Mouse (Mus musculus) adrenal gland, postnatal 4 days (tissue): ENCODE measurements around the gene Fam180a. TPM values are rescaled to one million over a fixed set of nuclear protein-coding genes. Genes with fewer than 3 reads are reported as not detected.
"Not testable (repeated sequence)": the region's sequence is repeated elsewhere in the genome, so short reads cannot be mapped to it uniquely, and the experiment has no call there.

Experiments used
- DNase-seq, 2 experiments: peaks; one replicate each; pipeline ENCODE4 v3.0.0; 2021 to 2022; ENCODE audit warnings: low spot score in 2 of 2, mixed read lengths in 2 of 2
- long read RNA-seq, 2 experiments: library from polyadenylated mRNA; stranded (forward); transcript quantifications; one replicate each; pipeline ENCODE4 v2.0.0; 2021
- total RNA-seq, 2 experiments: library from RNA; stranded (reverse); gene quantifications; 2 replicates each; pipeline ENCODE4 v1.2.3; 2021

Fam180a gene
- 1 to 10 TPM in 1 of 2 experiments, under 1 TPM in 1; 0.68 to 1.3 TPM for total RNA-seq
- long read RNA-seq, experiment 1, partial matches to known transcripts: 0 of 1 reads
- long read RNA-seq, experiment 1, other reads (novel, unspliced or antisense): 0 of 1 reads
- long read RNA-seq, experiment 2: 0 reads

- no peak for DNase-seq
These were observed at the start of gene Fam180a for GRCm38 (mm10) chr6:35326111-35326515. Gene Fam180a (minus strand): TSS chr6:35326141.

GRCm38 (mm10) chr6:35374052-35374451 is 48.1 kb upstream of the Fam180a start:
- DNase-seq: no peak

DNA sequence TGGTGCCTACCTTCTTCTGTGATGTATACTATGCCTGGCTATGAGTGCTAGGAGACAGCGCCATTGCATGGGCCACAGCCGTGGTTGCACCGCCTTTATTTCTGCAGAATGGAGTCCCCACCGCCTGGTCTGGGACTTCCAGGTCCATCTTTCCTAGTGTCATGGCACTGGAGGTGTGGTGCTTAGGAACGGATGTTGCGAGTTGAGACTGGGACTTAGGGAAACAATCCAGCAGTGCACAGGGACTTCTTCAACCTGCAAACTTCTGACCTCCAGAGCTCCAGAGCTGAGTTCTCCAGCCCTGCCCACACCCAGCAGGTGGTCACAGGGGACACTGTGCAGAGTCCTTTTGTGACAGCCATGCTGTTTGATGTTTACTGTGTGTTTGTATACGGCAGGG is 44.4 kb upstream of the Fam180a start:
- no peak for DNase-seq

DNA sequence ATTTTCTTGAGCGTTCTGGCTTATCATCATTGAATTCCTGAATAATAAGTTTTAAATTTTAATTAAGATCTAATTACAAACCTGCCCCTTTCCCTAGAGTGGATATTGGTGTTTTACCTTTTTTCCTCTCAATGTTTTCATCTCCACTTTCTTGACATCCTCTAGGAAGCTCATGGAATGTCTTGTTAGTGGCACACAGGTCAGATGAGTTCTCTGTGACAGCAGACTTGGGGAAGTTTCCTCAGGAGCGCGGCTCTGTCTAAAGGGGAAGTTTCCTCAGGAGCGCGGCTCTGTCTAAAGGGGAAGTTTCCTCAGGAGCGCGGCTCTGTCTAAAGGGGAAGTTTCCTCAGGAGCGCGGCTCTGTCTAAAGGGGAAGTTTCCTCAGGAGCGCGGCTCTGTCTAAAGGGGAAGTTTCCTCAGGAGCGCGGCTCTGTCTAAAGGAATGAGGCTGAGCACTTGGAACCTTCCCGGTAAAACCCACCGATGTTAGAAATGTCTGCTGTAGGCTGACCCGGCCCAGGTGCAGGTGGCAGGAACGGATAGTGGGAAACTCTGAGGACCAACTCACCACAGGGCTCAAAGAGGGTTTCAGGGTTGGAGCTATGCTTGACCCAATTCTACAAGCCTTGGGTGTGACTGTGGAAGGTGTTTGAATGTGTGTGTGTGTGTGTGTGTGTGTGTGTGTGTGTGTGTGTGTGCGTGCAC is 43.8 kb upstream of the Fam180a start:
- DNase-seq: not testable (repeated sequence)

DNA sequence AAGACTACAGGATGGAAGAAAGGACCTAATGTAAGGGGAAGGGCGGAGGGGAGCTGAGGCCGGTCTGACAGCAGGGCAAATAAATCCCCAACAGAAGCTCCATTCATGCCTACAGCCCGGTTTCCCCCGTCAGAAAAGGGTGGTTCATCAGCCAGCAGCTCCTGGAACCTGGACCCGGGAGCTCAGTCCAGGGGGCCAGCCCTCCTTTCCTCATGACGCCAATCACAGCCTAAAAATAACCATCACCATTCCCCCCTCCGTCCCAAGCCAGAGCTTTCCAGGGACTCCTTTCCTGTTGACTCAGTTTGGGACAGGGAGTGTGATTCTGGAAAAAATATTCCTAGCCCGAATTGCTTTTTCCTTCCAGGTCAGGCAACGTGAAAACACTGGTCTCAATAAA is 36.7 kb upstream of the Fam180a start:
- no peak for DNase-seq

- no peak for DNase-seq
These were observed 29.4 kb upstream of the Fam180a start for GRCm38 (mm10) chr6:35355320-35355719.

GRCm38 (mm10) chr6:35354622-35354998 is 28.7 kb upstream of the Fam180a start:
- no peak for DNase-seq

DNA sequence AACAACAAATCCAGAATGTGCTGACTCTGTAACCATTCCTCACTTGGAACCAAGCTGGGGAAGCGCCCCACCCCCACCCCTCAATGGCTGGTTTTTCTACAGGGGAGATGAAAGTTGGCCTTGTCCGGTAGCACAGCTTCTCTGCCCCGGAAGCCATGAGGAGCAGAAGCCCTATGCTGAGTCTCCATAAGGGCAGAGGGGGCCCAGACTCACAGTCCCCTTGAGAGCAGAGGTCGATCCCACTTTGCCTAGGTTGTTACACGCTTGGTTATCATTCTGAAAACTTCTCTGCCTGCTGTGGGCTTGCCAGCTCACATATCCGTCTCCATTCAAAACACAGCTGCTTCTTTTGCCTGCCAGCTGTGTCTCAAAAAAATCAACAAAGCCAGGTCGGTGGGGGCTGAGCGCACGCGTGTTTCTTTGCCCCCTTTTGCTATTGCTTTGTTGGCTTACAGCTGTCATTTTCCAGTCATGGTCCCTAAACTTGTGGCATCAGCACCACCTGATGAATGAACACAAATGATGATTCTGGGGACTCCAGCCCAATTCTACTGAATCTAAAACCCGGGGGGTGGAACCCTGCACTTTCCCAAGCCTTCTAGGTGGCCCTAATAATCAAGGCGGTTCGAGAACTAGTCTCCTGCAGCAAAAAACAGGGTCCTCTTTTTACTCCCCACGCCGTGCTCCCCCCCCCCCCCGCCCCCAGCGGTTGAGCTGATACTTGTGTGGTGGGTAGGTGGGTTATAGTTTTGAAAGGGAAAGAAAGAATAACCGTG is 28.1 kb upstream of the Fam180a start:
- no peak for DNase-seq

DNA sequence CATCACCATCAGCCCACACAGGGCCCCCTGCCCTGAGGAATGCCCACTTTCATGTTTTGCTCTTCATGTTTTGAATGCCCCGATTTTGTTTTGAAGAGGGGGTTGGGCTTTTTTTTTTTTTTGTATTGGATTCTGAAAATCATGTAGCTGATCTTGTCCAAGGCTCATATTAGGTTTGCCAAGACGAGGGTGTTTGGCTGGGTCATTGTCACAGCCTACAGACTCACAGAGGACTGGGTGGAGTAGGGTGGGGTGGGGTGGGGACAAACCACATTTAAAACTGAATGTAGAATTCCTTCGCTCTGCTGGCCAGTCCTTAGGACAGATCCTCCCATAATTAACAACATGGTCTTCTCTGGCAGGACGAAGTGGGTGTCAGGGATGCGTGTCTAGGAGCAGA is 27.5 kb upstream of the Fam180a start:
- DNase-seq: no peak

- no peak for DNase-seq
These were observed 26.9 kb upstream of the Fam180a start for GRCm38 (mm10) chr6:35352867-35353266.

DNA sequence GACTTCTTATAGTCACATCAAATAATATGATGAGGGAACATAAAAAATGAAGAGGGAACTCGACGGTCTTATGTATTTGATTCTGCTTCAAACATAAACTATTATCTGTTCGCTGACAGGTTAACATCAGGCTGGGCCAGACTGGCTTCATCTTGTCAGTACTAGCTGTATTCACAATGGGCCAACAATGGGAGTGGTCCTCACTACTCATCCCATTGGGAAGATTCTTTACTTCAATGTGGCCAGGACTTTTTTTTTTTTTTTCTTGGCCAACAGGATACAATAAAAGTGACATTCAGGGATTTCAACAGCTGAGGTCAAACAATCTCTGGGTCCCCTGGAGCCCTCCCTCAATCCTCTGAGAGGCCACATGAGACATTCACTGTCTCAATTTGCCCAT is 25.9 kb upstream of the Fam180a start:
- no peak for DNase-seq

DNA sequence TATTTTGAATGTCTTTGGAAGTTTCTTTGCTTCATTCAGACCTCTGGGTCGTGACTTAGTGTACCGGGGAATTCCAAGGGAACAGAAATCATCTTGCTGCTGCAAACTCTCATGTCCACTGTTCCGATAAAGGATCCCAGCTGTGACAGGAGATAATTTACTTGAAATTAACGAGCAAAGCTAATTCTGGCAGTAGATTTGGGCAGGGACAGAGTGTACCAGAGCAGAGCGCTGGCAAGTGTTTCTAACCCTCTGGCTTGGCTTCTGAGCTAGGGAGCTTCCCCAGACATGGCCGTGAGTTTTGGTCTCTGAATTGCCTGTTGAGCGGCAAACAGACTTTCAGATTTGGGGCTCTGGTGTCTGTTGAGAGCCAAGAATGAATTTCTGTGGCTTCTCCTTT is 23.8 kb upstream of the Fam180a start:
- DNase-seq: no peak

- no peak for DNase-seq
These were observed 12.7 kb upstream of the Fam180a start for GRCm38 (mm10) chr6:35338640-35339039.

GRCm38 (mm10) chr6:35337836-35338235 is 11.9 kb upstream of the Fam180a start:
- no peak for DNase-seq

DNA sequence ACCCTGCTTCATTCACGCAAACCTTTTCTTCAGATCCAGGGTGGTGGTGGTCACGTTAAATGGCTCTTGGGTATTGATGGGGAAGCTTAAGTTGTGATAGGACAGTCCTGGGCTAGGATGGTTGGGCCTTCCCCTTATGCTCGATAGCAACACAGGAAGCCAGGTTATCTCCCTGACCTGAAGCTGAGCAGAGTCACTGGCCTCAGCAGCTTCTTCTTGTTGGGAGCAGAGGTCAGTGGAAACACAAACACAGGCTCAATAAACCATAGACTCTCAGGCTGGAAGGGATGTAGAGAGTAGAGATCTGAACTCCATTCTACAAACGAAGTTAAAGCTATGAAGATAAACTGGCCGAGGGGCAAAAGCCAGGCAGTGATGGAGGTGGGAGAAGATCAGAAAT is 9.5 kb upstream of the Fam180a start:
- no peak for DNase-seq

DNA sequence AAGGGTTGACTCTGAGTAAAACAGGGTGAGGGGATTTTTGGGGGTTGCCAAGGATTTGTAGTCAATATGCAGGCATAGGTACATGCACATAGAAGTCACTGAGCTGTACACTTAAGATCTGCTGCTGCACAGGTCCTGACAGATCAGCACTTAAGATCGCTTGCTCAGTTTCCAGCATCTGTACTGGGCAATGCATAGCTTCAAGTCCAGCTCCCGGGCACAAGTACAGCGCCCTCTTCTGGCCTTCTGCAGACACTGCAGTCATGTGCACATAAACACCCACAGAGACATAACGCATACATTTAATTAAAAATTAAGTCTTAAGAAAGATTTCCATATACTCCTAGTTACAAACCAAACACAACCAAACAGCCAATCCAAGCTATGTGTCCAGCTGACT is 8.3 kb upstream of the Fam180a start:
- DNase-seq: no peak

DNA sequence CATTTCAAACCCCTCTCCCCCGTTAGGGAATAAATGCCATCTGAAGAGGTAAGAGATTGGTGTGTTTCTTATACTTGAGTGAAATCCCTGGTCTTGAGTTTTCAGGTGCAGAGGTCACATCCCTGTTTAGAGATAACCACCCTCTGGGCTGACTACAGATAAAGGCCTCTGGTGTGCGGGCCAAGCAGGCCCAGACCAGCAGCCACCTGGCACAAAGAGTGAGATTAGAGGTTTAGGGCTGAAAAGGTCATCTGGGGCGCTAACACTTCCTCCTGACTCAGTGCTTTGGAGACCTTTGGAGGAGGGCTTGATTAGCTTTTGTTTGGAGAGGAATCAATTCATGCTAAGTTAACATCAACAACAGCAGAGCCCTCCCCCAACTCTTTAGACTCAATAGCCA is 7.7 kb upstream of the Fam180a start:
- no peak for DNase-seq

DNA sequence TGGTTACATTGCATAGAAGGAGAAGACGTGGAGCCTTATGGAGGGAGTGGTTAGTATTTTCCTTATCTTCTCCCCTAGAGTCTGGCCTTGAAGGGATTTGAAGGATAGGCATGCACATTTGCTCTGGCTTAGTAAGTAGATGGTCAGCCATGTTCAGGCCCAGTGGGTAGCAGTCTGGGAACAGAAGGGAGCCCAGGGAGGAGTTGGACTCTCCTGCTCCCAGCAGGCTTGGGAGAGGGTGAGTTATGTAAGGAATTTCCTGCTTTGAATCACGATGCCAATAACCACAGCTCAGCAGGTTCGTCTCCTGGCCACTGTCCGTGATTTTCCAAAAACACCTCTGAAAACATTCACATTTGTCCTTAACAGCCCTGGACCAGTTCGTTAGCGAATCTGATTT is 4.9 kb upstream of the Fam180a start:
- DNase-seq: no peak

- DNase-seq: no peak
These were observed 4.0 kb upstream of the Fam180a start for GRCm38 (mm10) chr6:35329956-35330355.

DNA sequence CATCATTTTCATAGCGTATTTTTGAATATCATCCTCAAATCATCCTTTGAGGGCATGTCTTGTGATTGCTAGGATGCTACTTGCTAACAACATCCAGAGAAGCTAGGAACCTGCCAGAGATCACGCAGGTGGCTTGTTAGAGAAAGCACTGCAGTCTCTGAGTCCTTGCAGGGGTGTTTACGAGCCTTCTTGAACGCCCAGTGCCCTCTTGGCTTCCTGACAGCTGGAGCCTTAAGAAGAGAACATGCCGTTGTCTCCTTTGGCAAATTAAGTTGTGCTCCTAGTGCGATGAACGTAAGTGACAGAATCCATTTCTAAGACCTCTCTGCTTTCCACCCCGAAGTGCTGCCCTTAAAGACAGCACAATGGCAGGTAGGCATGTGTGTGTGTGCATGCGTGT is 1.6 kb downstream of the Fam180a start:
- DNase-seq: no peak

DNA sequence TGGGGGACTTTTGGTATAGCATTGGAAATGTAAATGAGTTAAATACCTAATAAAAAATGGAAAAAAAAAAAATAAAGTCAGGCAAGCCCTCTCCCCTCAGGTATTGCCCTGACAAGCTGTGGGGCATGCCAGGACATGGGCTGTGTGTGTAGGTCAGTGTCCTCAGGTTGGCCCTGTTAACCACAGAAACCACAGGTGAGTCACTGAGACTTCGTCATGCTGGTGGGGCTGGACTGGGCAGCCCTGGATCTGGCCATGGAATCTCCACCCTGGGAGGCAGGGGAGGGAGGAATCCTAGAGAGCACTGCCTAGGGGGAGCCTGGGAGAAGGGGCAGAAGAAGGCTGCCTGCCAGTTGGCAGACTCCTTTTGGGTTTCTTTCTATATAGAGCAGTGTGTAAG is 2.9 kb downstream of the Fam180a start:
- no peak for DNase-seq

- no peak for DNase-seq
These were observed 4.8 kb downstream of the Fam180a start for GRCm38 (mm10) chr6:35321105-35321504.

DNA sequence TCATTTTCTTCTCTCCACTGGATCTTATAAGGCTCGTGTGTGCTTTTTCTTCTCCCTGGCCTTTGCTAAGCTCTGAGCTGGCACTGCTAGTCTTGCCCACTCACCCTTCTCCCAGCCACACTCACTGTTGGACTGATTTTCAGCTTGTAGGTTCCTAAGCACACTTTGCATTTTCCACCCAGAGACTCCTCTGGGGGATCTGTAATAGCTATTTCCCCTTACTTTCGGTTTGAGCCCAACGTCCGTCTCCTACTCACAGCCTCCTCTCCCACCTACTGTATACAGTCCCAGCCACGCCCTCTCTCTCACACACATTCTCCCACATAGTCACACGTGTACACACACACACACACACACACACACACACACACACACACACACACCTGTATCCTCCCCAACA is 6.1 kb downstream of the Fam180a start:
- DNase-seq: no peak
